Comparison of ENCODE assay signal across 11 mouse cellular contexts in the genomic region with DNA sequence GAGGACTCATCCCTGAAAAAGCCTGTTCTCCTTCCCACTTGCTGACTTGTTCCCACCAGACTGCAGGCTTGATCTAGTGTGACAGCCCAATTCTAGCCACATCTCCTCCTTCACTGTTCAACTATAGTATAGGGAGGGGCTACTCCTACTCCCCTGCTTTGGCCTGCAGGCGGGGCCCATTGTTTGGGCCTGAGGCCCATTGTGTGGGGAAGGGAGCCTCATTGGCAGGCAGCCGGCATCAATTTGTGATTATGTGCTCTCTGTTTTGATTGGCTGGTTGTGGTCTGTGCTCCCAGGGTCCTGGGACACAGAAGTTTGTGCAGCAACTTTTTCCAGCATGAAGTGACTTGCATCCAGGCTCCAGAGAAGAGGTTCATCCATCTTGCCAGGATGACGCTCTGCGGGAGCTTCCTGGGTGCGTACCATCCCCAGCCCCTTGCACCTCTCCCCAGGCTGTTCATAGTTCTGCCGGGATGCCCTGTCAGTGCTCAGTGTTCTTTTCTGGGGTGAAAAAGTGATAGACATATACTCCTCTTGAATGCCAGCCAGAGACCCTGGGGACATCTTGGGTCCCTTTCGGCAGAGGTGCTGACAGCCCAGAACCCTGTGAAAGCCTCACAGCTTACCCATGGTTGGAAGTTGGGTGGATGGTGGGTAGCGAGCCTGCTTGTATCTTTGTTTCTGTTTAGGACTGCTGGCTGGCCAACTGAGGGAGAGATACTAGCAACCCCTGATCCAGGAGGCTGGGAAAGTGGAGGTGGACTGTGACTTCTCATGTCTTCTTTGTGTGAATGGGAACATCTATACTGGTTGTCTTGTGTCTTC. TPM values are rescaled to one million over a fixed set of nuclear protein-coding genes. Genes with fewer than 3 reads are reported as not detected.
DNase-seq lines count a peak whose midpoint lies in the region; ATAC-seq and TF ChIP-seq lines count a peak whose summit lies in the region.
"Had no signal": no experiment of that assay in that cellular context is flagged by ENCODE, and none has a peak within 500 bp of the region (broad histone marks: within the 10 kb centered on the region; RNA-seq: fewer than 3 reads in every experiment).

A gene (plus strand): TSS at position 327 of the 825 bp plus-strand sequence.

- H3K4me2 ChIP-seq in lung, embryonic 14.5 days = no peak within 1 kb of the TSS
- H3K4me2 ChIP-seq in forebrain, embryonic 15.5 days (replicated peaks) = peak within 1 kb of the TSS; percentile 79
- H3K4me2 ChIP-seq in liver, postnatal 0 days (ENCODE audit: low read depth, low read length) = no peak within 1 kb of the TSS
- H3K4me2 ChIP-seq in kidney, embryonic 16.5 days (replicated peaks; ENCODE audit: low read depth, low read length) = no peak within 1 kb of the TSS

- no peaks in the 10 kb centered on the region for H3K4me1 ChIP-seq in lung, embryonic 14.5 days (ENCODE audit: insufficient read depth)
- H3K4me1 ChIP-seq in forebrain, embryonic 15.5 days = peaks cover 66% of the 10 kb centered on the region
- no peaks in the 10 kb centered on the region for H3K4me1 ChIP-seq in liver, postnatal 0 days (ENCODE audit: insufficient read depth)
- H3K4me1 ChIP-seq in kidney, embryonic 16.5 days (ENCODE audit: insufficient read depth, low read length) = no peaks in the 10 kb centered on the region

- DNase-seq in lung, embryonic 14.5 days = peak; percentile 8
- no peak for DNase-seq in lung, adult 18-20 months
- DNase-seq in left cerebral cortex, postnatal 4 days = peak; percentile 50
- no peak for DNase-seq in liver, postnatal 0 days
- no peak for DNase-seq in cerebellum, adult 18-20 months
- DNase-seq: gastrocnemius, postnatal 36 days; lung, postnatal 14 days had no signal

- WGBS in lung, embryonic 14.5 days = 51% methylated on average over 8 of the region's 8 CpGs
- 4% methylated on average over 8 of the region's 8 CpGs for WGBS in forebrain, embryonic 15.5 days
- WGBS in liver, postnatal 0 days (ENCODE audit: insufficient replicate concordance) = 52% methylated on average over 8 of the region's 8 CpGs
- WGBS in kidney, embryonic 16.5 days = 47% methylated on average over 8 of the region's 8 CpGs

- H3K27ac ChIP-seq in lung, embryonic 14.5 days (ENCODE audit: low read depth) = no peak within 1 kb of the TSS
- H3K27ac ChIP-seq in forebrain, embryonic 15.5 days (replicated peaks) = peak within 1 kb of the TSS; percentile 96
- H3K27ac ChIP-seq in liver, postnatal 0 days (ENCODE audit: low read depth) = no peak within 1 kb of the TSS
- H3K27ac ChIP-seq in kidney, embryonic 16.5 days (ENCODE audit: low read length) = no peak within 1 kb of the TSS

- ATAC-seq in lung, embryonic 14.5 days (ENCODE audit: insufficient read depth) = no peak
- ATAC-seq in forebrain, embryonic 15.5 days (replicated peaks) = peak; percentile 58
- ATAC-seq in liver, postnatal 0 days = no peak
- no peak for ATAC-seq in kidney, embryonic 16.5 days (ENCODE audit: low FRiP score, low TSS enrichment)

- no peaks in the 10 kb centered on the region for H3K36me3 ChIP-seq in lung, embryonic 14.5 days (ENCODE audit: insufficient read depth)
- H3K36me3 ChIP-seq in forebrain, embryonic 15.5 days = no peaks in the 10 kb centered on the region
- H3K36me3 ChIP-seq in liver, postnatal 0 days (replicated peaks; ENCODE audit: insufficient read depth, low read length) = no peaks in the 10 kb centered on the region
- no peaks in the 10 kb centered on the region for H3K36me3 ChIP-seq in kidney, embryonic 16.5 days (ENCODE audit: insufficient read depth, low read length)

- H3K9me3 ChIP-seq in lung, embryonic 14.5 days (ENCODE audit: low read depth, low read length) = no peaks in the 10 kb centered on the region
- no peaks in the 10 kb centered on the region for H3K9me3 ChIP-seq in forebrain, embryonic 15.5 days
- H3K9me3 ChIP-seq in liver, postnatal 0 days (ENCODE audit: low read length) = no peaks in the 10 kb centered on the region
- H3K9me3 ChIP-seq in kidney, embryonic 16.5 days (ENCODE audit: low read length) = no peaks in the 10 kb centered on the region

- no peak for TF ChIP-seq CTCF in lung, embryonic 14.5 days (IDR thresholded peaks at IDR 0.05; ENCODE audit: low read depth)
- TF ChIP-seq CTCF in liver, postnatal 0 days (IDR thresholded peaks at IDR 0.05; ENCODE audit: low read depth) = no peak

- H3K27me3 ChIP-seq in lung, embryonic 14.5 days (ENCODE audit: insufficient read depth, low read length) = no peaks in the 10 kb centered on the region
- no peaks in the 10 kb centered on the region for H3K27me3 ChIP-seq in forebrain, embryonic 15.5 days
- no peaks in the 10 kb centered on the region for H3K27me3 ChIP-seq in liver, postnatal 0 days (ENCODE audit: insufficient read depth, low read length)
- H3K27me3 ChIP-seq in kidney, embryonic 16.5 days (ENCODE audit: insufficient read depth, low read length) = peaks cover 15% of the 10 kb centered on the region

- H3K4me3 ChIP-seq in lung, embryonic 14.5 days (ENCODE audit: low read depth, low read length) = no peak within 1 kb of the TSS
- peak within 1 kb of the TSS; percentile 29 for H3K4me3 ChIP-seq in forebrain, embryonic 15.5 days
- H3K4me3 ChIP-seq in liver, postnatal 0 days (ENCODE audit: low read depth, low read length) = no peak within 1 kb of the TSS
- H3K4me3 ChIP-seq in kidney, embryonic 16.5 days (ENCODE audit: low read length) = no peak within 1 kb of the TSS

- TF ChIP-seq EP300 in liver, postnatal 0 days (IDR thresholded peaks at IDR 0.05; ENCODE audit: low read depth) = no peak

- intact Hi-C loops in left cerebral cortex, postnatal 4 days (cut with DNase I) = no loop called here

- no peak within 1 kb of the TSS for H3K9ac ChIP-seq in lung, embryonic 14.5 days
- peak within 1 kb of the TSS; percentile 34; the same call in 1 of the 2 replicates for H3K9ac ChIP-seq in forebrain, embryonic 15.5 days (replicated peaks)
- no peak within 1 kb of the TSS for H3K9ac ChIP-seq in liver, postnatal 0 days (replicated peaks)
- no peak within 1 kb of the TSS for H3K9ac ChIP-seq in kidney, embryonic 16.5 days (replicated peaks; ENCODE audit: low read length)

RNA-seq across cellular contexts. Expression of the gene that starts here (rescaled TPM):
- 0.05 and 0.25 TPM in 2 replicates for polyA plus RNA-seq in lung, embryonic 14.5 days (2014; fragmentation: Nextera tagmentation; extraction: Ambion mirVana)
- 26.7 and 30.7 TPM in 2 replicates for polyA plus RNA-seq in forebrain, embryonic 15.5 days (2015; fragmentation: Nextera tagmentation; extraction: Ambion mirVana)
- total RNA-seq in left cerebral cortex, postnatal 4 days (2021) = 10 to 100 TPM; 35.7 to 37.7 TPM
- polyA plus RNA-seq in liver, postnatal 0 days (2015; fragmentation: Nextera tagmentation; extraction: Ambion mirVana) = not detected in 2 replicates
- polyA plus RNA-seq in kidney, embryonic 16.5 days (2015; fragmentation: Nextera tagmentation; extraction: Ambion mirVana) = 0.27 and 0.31 TPM in 2 replicates
- total RNA-seq: gastrocnemius, postnatal 36 days; MEL had no signal
- polyA plus RNA-seq: kidney, embryonic 14.5 days had no signal

Comparison
In these comparisons a context has a peak if more than half of its experiments do, and no peak if none do; other contexts are left out.
1. RNA of the gene that starts here (polyA plus RNA-seq): 26.7 to 30.7 TPM in forebrain, embryonic 15.5 days; 0.27 to 0.31 TPM in kidney, embryonic 16.5 days, 0.05 to 0.25 TPM in lung, embryonic 14.5 days and not detected in liver, postnatal 0 days; every median in the first group is over 10 times any median in the second.
2. Peak in DNase-seq in lung, embryonic 14.5 days; RNA of the gene not detected or under 1 TPM.